Mouse (Mus musculus): Measurements from ENCODE around the gene Slc9a9. TPM values are rescaled to one million over a fixed set of nuclear protein-coding genes. Genes with fewer than 3 reads are reported as not detected.

The Slc9a9 gene
- polyA plus RNA-seq, 1 experiment from 2014 or later = 246 TPM

DNA sequence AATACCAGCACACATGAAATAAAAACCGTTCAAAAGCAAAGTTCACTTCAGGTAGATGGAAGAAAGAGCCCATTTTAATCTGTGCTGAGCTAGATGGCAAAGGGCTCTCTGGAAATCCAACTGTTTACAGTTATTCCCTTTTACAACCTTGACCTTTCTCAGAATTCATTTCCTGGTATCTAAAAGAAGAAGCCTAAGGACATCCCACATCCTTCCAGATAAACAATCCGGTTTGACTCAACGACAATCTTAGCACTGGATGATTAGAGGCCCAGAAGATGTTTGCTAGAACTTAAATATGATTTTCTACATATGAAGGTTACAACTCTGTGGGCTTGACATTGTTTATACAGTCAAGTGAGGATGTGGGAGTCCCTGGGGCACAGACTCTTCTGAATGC, 516.1 kb downstream of the Slc9a9 start:
- no peak overlapping the region for H3K4me3 ChIP-seq (ENCODE audit: inconsistent target)
- H3K27ac ChIP-seq = no peak overlapping the region
- 100% methylated on average over 3 of the region's 3 CpGs for WGBS (ENCODE audit: missing documents)
- H3K79me2 ChIP-seq (ENCODE audit: inconsistent target) = no peaks in the 10 kb centered on the region
- H3K36me3 ChIP-seq (ENCODE audit: inconsistent target) = no peaks in the 10 kb centered on the region

DNA sequence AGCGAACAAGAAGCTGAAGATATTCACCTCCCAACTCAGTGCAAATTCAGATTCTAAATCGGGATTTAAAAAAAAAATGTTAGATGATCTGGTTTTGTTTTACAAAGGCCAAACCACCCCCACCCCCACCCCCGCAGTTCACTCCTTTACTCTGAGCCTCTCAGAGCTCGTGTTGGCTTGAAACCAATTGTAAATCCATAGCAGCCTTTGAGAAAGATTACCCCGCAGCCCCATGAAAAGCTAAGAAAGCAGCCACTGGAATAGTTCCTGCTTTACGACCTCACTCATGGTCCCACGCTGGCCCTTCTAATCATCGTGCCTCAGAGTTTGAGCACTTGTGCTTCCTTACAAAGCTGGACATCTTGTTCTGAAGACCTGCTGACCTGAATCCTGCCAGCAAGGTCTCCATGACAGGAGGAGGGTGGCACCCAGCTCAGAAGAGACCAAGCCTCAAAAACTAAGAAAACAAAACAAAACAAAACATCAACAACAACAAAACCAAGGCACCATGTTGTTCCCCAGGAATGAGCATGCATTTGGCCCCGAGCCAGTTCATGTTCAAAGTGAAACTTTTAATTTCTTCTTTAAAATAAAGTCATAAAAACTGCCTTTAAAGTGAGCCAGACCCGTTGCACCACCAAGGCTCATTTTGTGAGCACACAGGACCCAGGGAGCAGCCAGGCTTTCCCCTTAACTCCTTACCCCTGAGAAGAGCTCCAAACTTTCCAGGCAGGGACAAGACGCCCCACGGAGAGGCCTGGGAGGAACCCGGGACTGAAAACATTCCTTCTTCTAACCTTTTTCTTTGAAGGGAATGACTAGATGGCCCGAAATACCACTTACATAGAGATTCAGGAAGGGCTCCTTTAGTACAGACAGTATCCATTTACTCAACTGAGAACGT, 516.9 kb downstream of the Slc9a9 start:
- H3K4me3 ChIP-seq (ENCODE audit: inconsistent target) = no peak overlapping the region
- 94% methylated on average over 15 of the region's 15 CpGs for WGBS (ENCODE audit: missing documents)
- no peaks in the 10 kb centered on the region for H3K36me3 ChIP-seq (ENCODE audit: inconsistent target)
- no peaks in the 10 kb centered on the region for H3K79me2 ChIP-seq (ENCODE audit: inconsistent target)
- H3K27ac ChIP-seq = no peak overlapping the region

GRCm38 (mm10) chr9:95188362-95189217, 518.9 kb downstream of the Slc9a9 start:
- no peak overlapping the region for H3K27ac ChIP-seq
- no peaks in the 10 kb centered on the region for H3K79me2 ChIP-seq (ENCODE audit: inconsistent target)
- no peak overlapping the region for H3K4me3 ChIP-seq (ENCODE audit: inconsistent target)
- H3K36me3 ChIP-seq (ENCODE audit: inconsistent target) = no peaks in the 10 kb centered on the region
- WGBS (ENCODE audit: missing documents) = 75% methylated on average over 8 of the region's 8 CpGs

DNA sequence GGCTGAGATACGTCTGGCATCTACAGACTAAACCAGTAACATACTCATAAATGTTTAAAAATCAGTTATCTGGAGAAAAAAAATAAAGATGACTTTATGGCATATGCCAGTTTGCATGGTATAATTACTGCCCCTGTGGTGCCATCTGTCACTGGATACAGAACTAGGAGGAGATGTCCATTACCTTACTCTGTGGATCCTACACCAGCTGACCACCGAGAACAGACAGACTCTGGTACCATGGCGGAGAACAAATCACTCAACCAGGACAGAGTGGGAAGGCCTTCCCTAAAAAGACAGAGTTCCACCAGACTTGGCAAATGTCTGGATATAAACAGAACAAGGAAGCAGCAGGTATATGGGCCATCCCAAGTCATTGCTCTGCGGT, 519.5 kb downstream of the Slc9a9 start:
- 98% methylated on average over 4 of the region's 4 CpGs for WGBS (ENCODE audit: missing documents)
- no peaks in the 10 kb centered on the region for H3K79me2 ChIP-seq (ENCODE audit: inconsistent target)

GRCm38 (mm10) chr9:95191442-95191841, 521.7 kb downstream of the Slc9a9 start:
- WGBS (ENCODE audit: missing documents) = 86% methylated on average over 6 of the region's 6 CpGs
- H3K36me3 ChIP-seq (ENCODE audit: inconsistent target) = no peaks in the 10 kb centered on the region
- H3K79me2 ChIP-seq (ENCODE audit: inconsistent target) = no peaks in the 10 kb centered on the region
- no peak overlapping the region for H3K27ac ChIP-seq
- no peak overlapping the region for H3K4me3 ChIP-seq (ENCODE audit: inconsistent target)

More for the DNA sequence above, 519.5 kb downstream of the Slc9a9 start:
- H3K4me3 ChIP-seq (ENCODE audit: inconsistent target) = no peak overlapping the region
- no peaks in the 10 kb centered on the region for H3K36me3 ChIP-seq (ENCODE audit: inconsistent target)
- no peak overlapping the region for H3K27ac ChIP-seq

GRCm38 (mm10) chr9:95192901-95193532, 523.3 kb downstream of the Slc9a9 start:
- Histone ChIP-seq H3K27ac (no peak overlapping the region), H3K79me2 (ENCODE audit: inconsistent target) (no peaks in the 10 kb centered on the region), H3K36me3 (ENCODE audit: inconsistent target) (no peaks in the 10 kb centered on the region), H3K4me3 (ENCODE audit: inconsistent target) (no peak overlapping the region)
- 88% methylated on average over 8 of the region's 8 CpGs for WGBS (ENCODE audit: missing documents)

- Histone ChIP-seq H3K36me3 (ENCODE audit: inconsistent target) (no peaks in the 10 kb centered on the region), H3K79me2 (ENCODE audit: inconsistent target) (no peaks in the 10 kb centered on the region), H3K4me3 (ENCODE audit: inconsistent target) (no peak overlapping the region), H3K27ac (no peak overlapping the region)
- WGBS (ENCODE audit: missing documents) = 80% methylated on average over 3 of the region's 3 CpGs
These were observed 524.0 kb downstream of the Slc9a9 start for GRCm38 (mm10) chr9:95193672-95194071.

GRCm38 (mm10) chr9:95194158-95194557, 524.4 kb downstream of the Slc9a9 start:
- 11% methylated on average over 5 of the region's 5 CpGs for WGBS (ENCODE audit: missing documents)
- no peak overlapping the region for H3K4me3 ChIP-seq (ENCODE audit: inconsistent target)

GRCm38 (mm10) chr9:95207661-95208060, 538.0 kb downstream of the Slc9a9 start:
- Histone ChIP-seq H3K27ac (no peak overlapping the region), H3K4me3 (ENCODE audit: inconsistent target) (no peak overlapping the region), H3K79me2 (ENCODE audit: inconsistent target) (no peaks in the 10 kb centered on the region), H3K36me3 (ENCODE audit: inconsistent target) (peaks cover 7% of the 10 kb centered on the region; the same call in 1 of the 2 replicates)
- 84% methylated on average over 7 of the region's 7 CpGs for WGBS (ENCODE audit: missing documents)

More at GRCm38 (mm10) chr9:95194158-95194557, 524.4 kb downstream of the Slc9a9 start:
- H3K79me2 ChIP-seq (ENCODE audit: inconsistent target) = no peaks in the 10 kb centered on the region
- H3K36me3 ChIP-seq (ENCODE audit: inconsistent target) = no peaks in the 10 kb centered on the region
- no peak overlapping the region for H3K27ac ChIP-seq

DNA sequence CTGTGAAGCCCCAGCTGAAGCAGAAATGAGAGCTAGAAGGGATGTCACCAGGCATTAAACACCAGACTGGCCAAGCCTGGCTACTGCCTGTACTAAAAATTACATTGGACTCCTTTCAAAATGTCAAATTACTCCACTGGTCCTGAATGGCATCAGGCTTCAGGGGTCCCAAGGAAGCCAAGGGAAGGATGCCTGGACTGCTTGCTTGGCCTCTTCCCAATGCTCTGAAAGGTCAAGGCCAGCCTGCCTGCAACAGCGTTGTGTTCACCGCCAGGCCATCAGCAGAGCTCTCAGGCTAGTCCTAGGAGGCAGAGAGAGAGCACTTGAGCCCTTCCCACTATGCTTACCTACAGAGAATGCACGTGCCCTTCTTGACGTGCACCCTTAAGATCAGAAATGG, 539.0 kb downstream of the Slc9a9 start:
- H3K4me3 ChIP-seq (ENCODE audit: inconsistent target) = no peak overlapping the region
- no peak overlapping the region for H3K27ac ChIP-seq
- no peaks in the 10 kb centered on the region for H3K79me2 ChIP-seq (ENCODE audit: inconsistent target)
- peaks cover 7% of the 10 kb centered on the region; the same call in 1 of the 2 replicates for H3K36me3 ChIP-seq (ENCODE audit: inconsistent target)
- WGBS (ENCODE audit: missing documents) = 100% methylated on average over 4 of the region's 4 CpGs

DNA sequence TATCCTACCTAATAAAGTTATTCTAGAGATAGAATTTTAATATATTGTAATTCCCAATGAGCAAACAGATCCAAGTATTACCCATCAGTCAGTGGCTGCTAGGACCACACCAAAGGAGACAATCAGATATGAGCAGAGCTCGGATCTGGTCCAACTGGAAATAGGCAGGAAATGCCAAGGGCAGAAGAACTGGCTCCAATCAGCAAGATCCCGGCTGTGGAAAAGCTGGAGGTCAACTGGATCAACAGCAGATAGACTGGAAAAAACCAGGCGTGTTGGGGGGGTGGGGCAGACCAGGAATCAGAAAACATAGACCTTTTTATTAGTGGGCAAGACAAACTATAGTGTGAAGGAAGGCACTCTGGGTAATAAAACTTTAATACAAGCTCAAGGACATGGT, 550.3 kb downstream of the Slc9a9 start:
- 92% methylated on average over 3 of the region's 3 CpGs for WGBS (ENCODE audit: missing documents)
- H3K4me3 ChIP-seq (ENCODE audit: inconsistent target) = no peak overlapping the region
- H3K27ac ChIP-seq = no peak overlapping the region
- H3K79me2 ChIP-seq (ENCODE audit: inconsistent target) = no peaks in the 10 kb centered on the region
- peaks cover 7% of the 10 kb centered on the region; the same call in 1 of the 2 replicates for H3K36me3 ChIP-seq (ENCODE audit: inconsistent target)

DNA sequence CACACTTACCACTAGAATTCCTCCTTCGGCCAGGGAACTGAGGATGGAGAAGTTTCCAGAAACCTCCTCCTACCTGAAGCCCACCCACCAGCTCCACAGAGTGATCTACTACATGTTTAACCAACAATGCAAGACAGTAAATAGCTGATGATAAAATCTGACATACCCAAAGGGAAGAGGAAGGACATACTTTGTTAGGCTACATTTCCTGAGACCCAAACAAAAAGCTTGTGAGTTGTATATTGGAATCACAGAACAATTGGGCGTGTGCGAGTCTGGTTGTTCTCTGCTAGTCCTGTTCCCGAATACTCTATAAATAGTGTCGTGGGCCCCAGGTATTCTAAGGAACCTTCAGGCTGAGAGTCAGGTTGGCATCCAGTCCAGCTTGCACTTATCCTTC, 551.6 kb downstream of the Slc9a9 start:
- Histone ChIP-seq H3K27ac (no peak overlapping the region), H3K36me3 (ENCODE audit: inconsistent target) (peaks cover 7% of the 10 kb centered on the region; the same call in 1 of the 2 replicates), H3K4me3 (ENCODE audit: inconsistent target) (no peak overlapping the region), H3K79me2 (ENCODE audit: inconsistent target) (no peaks in the 10 kb centered on the region)
- 92% methylated on average over 5 of the region's 5 CpGs for WGBS (ENCODE audit: missing documents)

DNA sequence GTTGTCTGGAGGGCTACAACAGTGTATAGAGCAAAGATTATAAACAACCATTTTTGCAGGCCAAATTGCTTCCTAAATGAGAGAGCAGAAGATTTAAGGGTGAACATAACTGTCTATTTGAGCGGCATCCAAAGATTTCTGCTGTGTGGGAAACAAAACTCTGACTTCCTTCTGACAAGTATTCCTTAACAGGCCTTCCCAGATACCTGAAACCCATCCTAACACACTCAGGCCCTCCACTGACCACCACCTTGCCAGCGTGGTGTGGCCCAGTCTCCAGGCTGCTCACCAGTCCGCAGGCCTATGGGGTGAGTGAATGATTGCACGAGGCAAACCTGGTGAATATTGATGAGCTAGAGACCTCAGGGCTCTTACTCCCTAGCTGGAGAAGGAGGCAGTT, 557.3 kb downstream of the Slc9a9 start:
- 94% methylated on average over 4 of the region's 4 CpGs for WGBS (ENCODE audit: missing documents)
- Histone ChIP-seq H3K27ac (no peak overlapping the region), H3K36me3 (ENCODE audit: inconsistent target) (peaks cover 28% of the 10 kb centered on the region; the same call in 1 of the 2 replicates), H3K79me2 (ENCODE audit: inconsistent target) (no peaks in the 10 kb centered on the region), H3K4me3 (ENCODE audit: inconsistent target) (no peak overlapping the region)

GRCm38 (mm10) chr9:95228123-95228522, 558.4 kb downstream of the Slc9a9 start:
- H3K79me2 ChIP-seq (ENCODE audit: inconsistent target) = no peaks in the 10 kb centered on the region
- peaks cover 28% of the 10 kb centered on the region; the same call in 1 of the 2 replicates for H3K36me3 ChIP-seq (ENCODE audit: inconsistent target)
- 100% methylated on average over 1 of the region's 1 CpGs for WGBS (ENCODE audit: missing documents)
- no peak overlapping the region for H3K4me3 ChIP-seq (ENCODE audit: inconsistent target)
- no peak overlapping the region for H3K27ac ChIP-seq
